Mouse (Mus musculus) right cerebral cortex, postnatal 36 days (tissue): ENCODE results near the gene Plvap.
A peak's percentile ranks its signal among the peaks of the same experiment; 100 is the strongest.

Experiments used
- DNase-seq, 2 experiments: peaks; one replicate each; pipeline ENCODE4 v3.0.0; 2022; ENCODE audit warnings: low spot score in 2 of 2, mixed read lengths in 1 of 2

Gene Plvap

GRCm38 (mm10) chr8:71465733-71466132 lies 45.8 kb downstream of the Plvap start:
- no peak for DNase-seq

GRCm38 (mm10) chr8:71464513-71465500 lies 46.7 kb downstream of the Plvap start, which contains the start of gene Mrpl34:
TSS of gene Mrpl34 (plus strand) at chr8:71464959.
- peak; percentile 99 for DNase-seq

GRCm38 (mm10) chr8:71463188-71464033 lies 48.1 kb downstream of the Plvap start, which contains the start of gene Abhd8:
TSS of gene Abhd8 (minus strand) at chr8:71463655.
- peak; percentile 98 for DNase-seq

- peak in 1 of 2 experiments; percentile 58 for DNase-seq
Measured at GRCm38 (mm10) chr8:71462786-71463185, 48.8 kb downstream of the Plvap start.

- peak in 1 of 2 experiments; percentile 0 for DNase-seq
Measured at GRCm38 (mm10) chr8:71462191-71462590, 49.4 kb downstream of the Plvap start.

GRCm38 (mm10) chr8:71461152-71461840 lies 50.3 kb downstream of the Plvap start:
- no peak for DNase-seq

- DNase-seq: no peak
Measured at GRCm38 (mm10) chr8:71460716-71461115, 50.8 kb downstream of the Plvap start.

GRCm38 (mm10) chr8:71457659-71458270 lies 53.8 kb downstream of the Plvap start:
- DNase-seq: no peak

GRCm38 (mm10) chr8:71456906-71457305 lies 54.6 kb downstream of the Plvap start:
- DNase-seq: no peak

GRCm38 (mm10) chr8:71454668-71455067 lies 56.9 kb downstream of the Plvap start:
- no peak for DNase-seq

GRCm38 (mm10) chr8:71452669-71453068 lies 58.9 kb downstream of the Plvap start:
- no peak for DNase-seq

- DNase-seq: no peak
Measured at GRCm38 (mm10) chr8:71451777-71452176, 59.8 kb downstream of the Plvap start.

- no peak for DNase-seq
Measured at GRCm38 (mm10) chr8:71451337-71451736, 60.2 kb downstream of the Plvap start.
